Mouse (Mus musculus) brain, embryonic 14.5 days (tissue): ENCODE measurements around the gene Kiz.

Source experiments
- CTCF ChIP-seq: fragments of 200-500 bp; IDR thresholded peaks from 2 replicates; pipeline ENCODE4 v1.5.1; 2012; ENCODE audit warnings: inconsistent platforms, mild to moderate bottlenecking, moderate library complexity, borderline replicate concordance; ENCODE audit not compliant: insufficient read depth, insufficient read length; ENCODE audit errors: extremely low read depth
- POLR2A ChIP-seq: fragments of 200-500 bp; IDR thresholded peaks from 2 replicates; pipeline ENCODE4 v1.6.1; 2012; ENCODE audit warnings: mild to moderate bottlenecking, inconsistent platforms, borderline replicate concordance; ENCODE audit not compliant: poor library complexity, insufficient read depth, insufficient read length, severe bottlenecking; ENCODE audit errors: extremely low read depth

- TF ChIP-seq CTCF (no peak), POLR2A (no peak)
These were observed 1.2 kb downstream of the Kiz start for GRCm38 (mm10) chr2:146856853-146857252.
